Mouse (Mus musculus) spleen, adult 2 months (tissue): ENCODE measurements around the gene R3hdm4. TPM values are rescaled to one million over a fixed set of nuclear protein-coding genes. Genes with fewer than 3 reads are reported as not detected.
A peak's percentile ranks its signal among the peaks of the same experiment; 100 is the strongest.

Source experiments
- DNase-seq, 2 experiments: peaks; one replicate each; pipeline versions ENCODE4 v3.0.0 to v3.0.0-alpha.2; 2012 to 2021; ENCODE audit warnings: low spot score in 2 of 2, low read depth in 1 of 2
- H3K27ac ChIP-seq: fragments of 200-500 bp; 2 replicates; pipeline ENCODE4 v1.5.1; 2012; ENCODE audit warnings: low read length, inconsistent platforms; ENCODE audit not compliant: insufficient read depth
- H3K27me3 ChIP-seq: fragments of 200-500 bp; 2 replicates; pipeline ENCODE4 v1.6.1; 2012; ENCODE audit warnings: mild to moderate bottlenecking, moderate library complexity, low read length, inconsistent platforms; ENCODE audit not compliant: control insufficient read depth, insufficient read depth
- H3K36me3 ChIP-seq: fragments of 200-500 bp; 2 replicates; pipeline ENCODE4 v1.6.1; 2012; ENCODE audit warnings: mild to moderate bottlenecking, low read length, inconsistent platforms; ENCODE audit not compliant: control insufficient read depth, insufficient read depth
- H3K4me1 ChIP-seq: fragments of 200-500 bp; 2 replicates; pipeline ENCODE4 v1.6.1; 2011; ENCODE audit warnings: inconsistent platforms; ENCODE audit not compliant: control insufficient read depth, insufficient read depth, insufficient read length
- H3K4me3 ChIP-seq: fragments of 200-500 bp; 2 replicates; pipeline ENCODE4 v1.5.1; 2011; ENCODE audit warnings: mild to moderate bottlenecking, inconsistent platforms; ENCODE audit not compliant: insufficient read depth, insufficient read length; ENCODE audit errors: extremely low read depth
- CTCF ChIP-seq: fragments of 200-500 bp; IDR thresholded peaks from 2 replicates; pipeline ENCODE4 v1.5.1; 2011; ENCODE audit warnings: mild to moderate bottlenecking, inconsistent platforms; ENCODE audit not compliant: insufficient read depth, insufficient read length, insufficient replicate concordance; ENCODE audit errors: extremely low read depth
- POLR2A ChIP-seq: fragments of 200-500 bp; IDR thresholded peaks from 2 replicates; pipeline ENCODE4 v1.6.1; 2011; ENCODE audit warnings: low read depth, low read length, inconsistent platforms
- WGBS: fragments of 180-500 bp; shearing (Covaris S2); methylation state at CpG from one replicate; pipeline ENCODE4 v1.1.7; 2018; 5-methylcytosine and 5-hydroxymethylcytosine counted together
- polyA plus RNA-seq: library from polyadenylated mRNA; depleted of rRNA; stranded (reverse); fragments of >200 nt; gene quantifications from 2 replicates; pipeline ENCODE4 v1.2.3, GENCODE M21; 2012

Gene R3hdm4
- polyA plus RNA-seq, 1 experiment: 117 TPM

GRCm38 (mm10) chr10:79879527-79879926 lies 41.5 kb downstream of the R3hdm4 start:
- TF ChIP-seq CTCF (no peak), POLR2A (no peak)
- Histone ChIP-seq H3K4me1 (peaks cover 23% of the 10 kb centered on the region), H3K4me3 (no peak overlapping the region), H3K27ac (no peak overlapping the region), H3K36me3 (no peaks in the 10 kb centered on the region), H3K27me3 (0 out of 2 replicates have a peak, but pooled peaks cover 2% of the 10 kb centered on the region)
- DNase-seq: no peak
- WGBS: 17% methylated on average over 3 of the region's 3 CpGs

- WGBS: 2% methylated on average over 12 of the region's 12 CpGs
- no peak for DNase-seq
- no peak for TF ChIP-seq CTCF
- TF ChIP-seq POLR2A: no peak
Observed at GRCm38 (mm10) chr10:79877757-79878156, 43.3 kb downstream of the R3hdm4 start.

GRCm38 (mm10) chr10:79877174-79877573 lies 43.8 kb downstream of the R3hdm4 start:
- H3K36me3 ChIP-seq: no peaks in the 10 kb centered on the region
- no peak for DNase-seq
- TF ChIP-seq CTCF (no peak), POLR2A (no peak)
- peaks cover 31% of the 10 kb centered on the region for H3K4me1 ChIP-seq
- no peak overlapping the region for H3K4me3 ChIP-seq
- peaks cover 10% of the 10 kb centered on the region for H3K27me3 ChIP-seq
- WGBS: 0% methylated on average over 1 of the region's 1 CpGs
- H3K27ac ChIP-seq: no peak overlapping the region

More at GRCm38 (mm10) chr10:79877757-79878156, 43.3 kb downstream of the R3hdm4 start:
- Histone ChIP-seq H3K4me3 (peak overlapping the region; percentile 27), H3K4me1 (peaks cover 32% of the 10 kb centered on the region), H3K27ac (no peak overlapping the region), H3K27me3 (peaks cover 10% of the 10 kb centered on the region), H3K36me3 (no peaks in the 10 kb centered on the region)

GRCm38 (mm10) chr10:79874290-79874862 lies 46.6 kb downstream of the R3hdm4 start, which contains the start of the genes Prtn3 and Plppr3:
Prtn3 (plus strand) TSS chr10:79874476.
Plppr3 (minus strand) TSS chr10:79874634.
- Histone ChIP-seq H3K27ac (no peak within 1 kb of the TSS), H3K27me3 (peaks cover 8% of the 10 kb centered on the region), H3K36me3 (no peaks in the 10 kb centered on the region), H3K4me3 (peak within 1 kb of the TSS; percentile 50), H3K4me1 (peaks cover 22% of the 10 kb centered on the region)
- WGBS: 2% methylated on average over 52 of the region's 57 CpGs
- DNase-seq: no peak
- TF ChIP-seq CTCF: no peak
- TF ChIP-seq POLR2A: no peak

GRCm38 (mm10) chr10:79873715-79874289 lies 47.2 kb downstream of the R3hdm4 start:
- TF ChIP-seq CTCF: no peak
- TF ChIP-seq POLR2A: no peak
- H3K4me3 ChIP-seq: peak overlapping the region; percentile 50
- no peak for DNase-seq
- no peak overlapping the region for H3K27ac ChIP-seq
- WGBS: 2% methylated on average over 26 of the region's 26 CpGs
- no peaks in the 10 kb centered on the region for H3K36me3 ChIP-seq
- peaks cover 8% of the 10 kb centered on the region for H3K27me3 ChIP-seq
- H3K4me1 ChIP-seq: peaks cover 22% of the 10 kb centered on the region

- Histone ChIP-seq H3K4me1 (peaks cover 22% of the 10 kb centered on the region), H3K4me3 (no peak overlapping the region)
- WGBS: 6% methylated on average over 6 of the region's 6 CpGs
Observed at GRCm38 (mm10) chr10:79873313-79873712, 47.7 kb downstream of the R3hdm4 start.

GRCm38 (mm10) chr10:79872862-79873261 lies 48.1 kb downstream of the R3hdm4 start:
- DNase-seq: no peak
- no peaks in the 10 kb centered on the region for H3K36me3 ChIP-seq
- H3K27ac ChIP-seq: no peak overlapping the region
- H3K4me3 ChIP-seq: no peak overlapping the region
- no peak for TF ChIP-seq CTCF
- no peak for TF ChIP-seq POLR2A
- 37% methylated on average over 3 of the region's 3 CpGs for WGBS
- peaks cover 20% of the 10 kb centered on the region for H3K4me1 ChIP-seq
- peaks cover 8% of the 10 kb centered on the region for H3K27me3 ChIP-seq

More at GRCm38 (mm10) chr10:79873313-79873712, 47.7 kb downstream of the R3hdm4 start:
- no peak for DNase-seq
- peaks cover 8% of the 10 kb centered on the region for H3K27me3 ChIP-seq
- TF ChIP-seq POLR2A (no peak), CTCF (no peak)
- H3K27ac ChIP-seq: no peak overlapping the region
- no peaks in the 10 kb centered on the region for H3K36me3 ChIP-seq
